Mouse (Mus musculus) v-Abl transformed pro-B cells (cell line): ENCODE data around the gene Odf3l2.

Experiments used
- in situ Hi-C, 2 experiments: fragments of 400-800 bp; cut with MboI; formaldehyde crosslinking; loops; one replicate each; pipeline ENCODE4 v1.15.1; 2025; ENCODE audit not compliant: unreplicated experiment in 2 of 2

Gene Odf3l2

DNA sequence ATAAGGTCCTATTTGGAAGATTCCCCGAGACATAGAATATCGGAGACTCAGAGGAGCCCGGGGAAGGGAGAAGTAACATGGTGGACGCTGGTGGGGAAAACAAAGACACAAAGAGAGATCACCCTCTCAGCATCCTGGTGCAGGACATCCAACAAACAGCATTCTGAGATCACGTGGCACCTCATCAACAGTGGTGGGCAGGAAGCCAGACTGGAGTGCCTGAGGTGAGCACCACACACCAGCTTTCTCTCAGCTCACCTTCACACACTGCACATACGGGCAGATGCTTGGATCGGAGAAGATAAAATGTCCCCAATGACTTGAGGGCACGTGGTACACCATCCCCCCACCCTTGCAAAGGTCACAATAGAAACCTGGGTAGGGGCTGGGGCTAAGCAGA is 9.3 kb downstream of the Odf3l2 start:
- in situ Hi-C loops, result loop anchor here in 1 of 2 experiments (25.0 kb wide), 1 partner anchor 874 kb away; the partner anchor contains the start of gene Ccdc105

DNA sequence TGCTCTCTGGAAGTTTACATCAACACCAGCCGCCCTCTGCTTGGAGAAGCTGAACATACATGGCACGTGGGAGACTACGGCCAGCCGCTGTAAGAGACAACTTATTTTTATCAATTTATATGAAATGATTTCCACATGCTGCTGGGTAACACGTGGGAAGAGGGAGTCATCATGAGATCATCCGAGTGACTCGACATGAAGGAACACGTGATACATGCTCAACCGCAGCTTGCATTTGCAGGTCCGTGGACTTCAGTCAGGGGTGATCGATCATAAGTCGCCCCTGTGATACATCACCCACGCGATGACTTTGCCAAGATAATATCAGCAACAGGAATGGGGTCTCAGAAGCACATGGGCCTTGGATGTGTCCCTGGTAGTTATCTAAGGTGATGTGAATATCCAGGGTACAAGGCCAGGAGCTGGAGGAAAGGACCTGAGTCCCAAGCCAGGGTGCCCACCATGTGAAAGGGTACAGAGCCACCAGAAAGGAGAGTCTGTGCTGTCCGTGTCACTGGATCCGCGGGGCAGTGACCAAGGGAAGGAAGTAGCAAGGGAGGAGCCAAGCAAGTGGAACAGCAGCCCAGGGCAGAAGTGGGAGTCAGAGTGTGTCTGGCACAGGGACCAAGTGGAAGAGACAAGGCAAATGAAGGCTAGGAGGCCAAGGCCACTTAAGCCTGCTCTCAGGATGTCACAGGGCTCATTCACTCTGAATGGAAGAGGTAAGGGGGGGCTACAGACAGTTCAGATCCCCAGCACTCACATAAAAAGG is 12.3 kb downstream of the Odf3l2 start:
- in situ Hi-C loops, result loop anchor here in 1 of 2 experiments (25.0 kb wide), 1 partner anchor 871 kb away; the partner anchor contains the start of gene Ccdc105

DNA sequence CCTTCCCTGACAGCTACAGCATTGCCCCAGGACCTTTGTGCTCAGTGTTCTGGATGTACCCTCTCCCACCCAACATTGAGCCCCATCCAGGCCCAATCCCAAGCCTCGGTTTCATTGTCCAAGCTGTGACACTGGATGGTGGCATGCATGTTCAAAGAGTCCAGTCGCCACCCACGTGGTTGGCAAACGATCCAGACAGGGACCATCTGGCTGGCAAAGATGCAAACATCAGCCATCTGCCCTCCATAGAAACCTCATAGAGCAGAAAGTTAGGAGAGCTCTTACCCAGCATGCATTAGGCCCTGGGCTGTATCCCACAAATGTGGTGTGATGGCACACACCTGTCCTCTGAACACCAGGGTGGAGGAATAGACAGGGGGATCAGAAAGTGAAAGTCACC is 14.1 kb downstream of the Odf3l2 start:
- in situ Hi-C loops, result loop anchor here in 1 of 2 experiments (25.0 kb wide), 1 partner anchor 869 kb away; the partner anchor contains the start of gene Ccdc105

DNA sequence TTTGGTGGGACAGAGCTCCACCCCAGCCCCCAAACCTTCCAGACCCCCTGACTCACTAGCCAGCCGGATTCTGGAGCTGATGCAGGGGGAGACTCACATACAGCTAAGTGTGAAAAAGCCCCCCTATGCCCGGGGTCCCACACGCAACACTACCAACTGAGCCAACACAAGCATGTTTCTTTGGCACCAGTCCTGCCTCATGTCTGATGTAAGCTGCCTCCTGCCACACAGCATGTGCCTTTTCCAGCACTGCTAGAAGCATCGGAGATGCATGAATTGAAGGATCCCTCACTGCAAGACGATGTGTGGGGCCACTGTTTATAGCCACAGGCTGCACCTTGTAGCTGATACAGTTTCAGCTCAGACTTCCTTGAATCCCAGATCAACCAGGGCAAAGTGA is 17.2 kb downstream of the Odf3l2 start:
- in situ Hi-C loops, result loop anchor here in 1 of 2 experiments (25.0 kb wide), 1 partner anchor 866 kb away; the partner anchor contains the start of gene Ccdc105

DNA sequence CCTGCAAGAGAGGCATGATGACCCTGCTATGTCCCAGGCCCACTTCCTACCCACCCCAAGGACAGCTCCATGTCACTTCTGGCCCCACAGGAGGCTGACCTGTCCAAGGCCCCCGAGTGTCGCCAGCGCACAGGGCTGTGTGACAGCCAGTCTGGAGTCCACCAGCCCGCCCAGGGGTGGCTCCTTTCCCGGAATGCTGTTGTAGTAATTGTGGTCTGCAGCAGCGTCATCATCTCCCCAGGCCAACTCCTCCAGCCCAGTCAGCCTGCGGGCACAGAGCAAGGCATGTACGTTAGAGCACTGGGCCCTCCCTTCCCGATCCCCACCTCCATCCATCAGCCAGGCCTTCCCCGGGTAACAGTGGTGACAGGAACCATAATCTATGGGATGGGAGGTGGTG is 19.4 kb downstream of the Odf3l2 start:
- in situ Hi-C loops, result loop anchor here in 1 of 2 experiments (25.0 kb wide), 1 partner anchor 864 kb away; the partner anchor contains the start of gene Ccdc105

DNA sequence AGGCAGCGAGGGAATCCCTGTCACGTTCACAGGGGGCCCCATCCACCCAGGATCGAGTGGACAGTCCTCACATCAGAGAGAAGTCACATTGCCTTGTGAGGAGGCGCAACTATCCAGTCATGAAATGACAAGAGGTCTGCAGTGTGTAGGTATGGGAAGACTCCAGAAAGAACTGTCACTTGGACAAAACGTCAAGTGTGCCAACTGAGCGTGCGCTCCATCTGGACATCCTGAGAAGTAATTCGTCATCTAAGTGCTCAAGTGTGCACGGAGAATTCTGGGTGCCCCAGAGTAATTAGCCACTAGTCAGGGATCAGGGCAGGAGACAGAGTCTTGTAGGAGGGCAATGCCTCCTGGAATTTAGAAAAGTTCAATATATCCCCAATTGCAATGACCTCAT is 20.1 kb downstream of the Odf3l2 start:
- in situ Hi-C loops, result loop anchor here in 1 of 2 experiments (25.0 kb wide), 1 partner anchor 863 kb away; the partner anchor contains the start of gene Ccdc105

DNA sequence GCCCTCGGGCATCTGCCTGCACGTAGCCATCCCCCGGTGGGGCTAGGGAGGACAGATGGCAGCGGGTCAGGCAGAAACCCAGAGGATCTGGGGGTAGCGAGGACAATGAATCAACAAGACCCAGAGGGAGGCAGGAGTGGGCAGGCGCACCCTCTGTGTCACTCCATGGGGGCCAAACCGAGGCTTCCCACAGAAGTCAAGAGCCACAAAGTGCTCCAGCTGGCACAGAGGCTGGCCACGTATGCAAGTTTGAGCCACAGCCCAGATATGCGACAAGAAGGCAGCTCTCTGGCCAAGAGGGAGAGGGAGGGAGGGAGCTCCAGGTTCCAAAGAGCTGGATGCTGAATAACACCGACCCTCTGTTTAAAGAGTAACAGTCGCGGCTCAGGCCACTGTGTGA is 21.6 kb downstream of the Odf3l2 start:
- in situ Hi-C loops, result no loop called here

DNA sequence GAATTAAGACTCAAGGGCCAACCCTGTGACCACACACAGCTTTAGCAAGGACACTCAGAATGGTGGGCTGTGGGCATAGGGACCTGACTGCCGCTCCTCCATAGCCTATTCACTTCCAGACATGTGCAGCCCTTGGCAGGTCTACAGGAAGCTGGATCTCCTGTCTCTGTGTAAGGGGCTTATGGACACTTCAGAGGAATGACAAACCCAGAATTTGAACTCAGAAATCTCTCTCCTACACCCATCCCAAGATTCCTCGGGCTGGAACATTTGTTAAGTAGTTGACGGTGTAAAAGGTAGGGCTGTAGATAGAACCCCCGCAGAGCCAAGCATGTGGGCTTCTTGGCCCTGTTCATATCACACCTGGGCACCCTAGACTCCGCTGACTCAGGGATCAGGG is 29.2 kb downstream of the Odf3l2 start:
- in situ Hi-C loops, result no loop called here

DNA sequence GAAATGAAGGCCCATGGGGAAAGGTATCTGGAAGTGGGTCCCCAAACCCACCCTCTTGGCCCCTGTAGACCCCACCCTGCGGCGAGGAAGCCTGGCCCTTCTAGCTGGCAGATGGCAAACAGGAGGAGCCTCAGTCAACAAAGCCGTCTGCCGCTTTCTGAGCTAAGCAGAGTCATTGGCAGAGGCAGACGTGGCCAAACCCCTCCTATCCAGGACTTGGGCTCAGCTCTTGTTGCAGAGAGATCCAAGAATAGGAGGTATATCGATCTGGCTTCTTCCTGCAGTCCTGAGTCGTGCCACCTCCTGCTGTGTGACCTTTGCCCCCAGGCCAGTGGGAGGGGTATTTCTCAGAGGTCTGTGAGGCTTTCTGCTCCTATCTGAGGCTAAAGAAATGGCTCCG is 29.7 kb downstream of the Odf3l2 start:
- in situ Hi-C loops, result no loop called here

DNA sequence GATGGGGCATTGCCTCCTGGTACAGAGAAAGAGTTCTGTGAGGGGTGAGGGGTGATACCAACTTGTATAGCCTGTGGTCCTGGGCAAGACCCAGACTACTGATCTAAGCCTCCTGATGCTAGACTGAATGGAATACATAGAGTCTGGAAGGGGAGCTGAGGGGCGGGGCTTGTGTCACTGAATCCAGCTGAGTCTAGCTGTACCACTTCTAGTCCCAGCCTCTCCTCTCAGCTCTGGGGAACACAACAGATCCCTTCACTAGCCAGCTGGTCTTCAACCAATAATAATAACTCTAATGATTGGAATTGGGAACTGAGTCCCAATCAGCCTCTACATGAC is 31.3 kb downstream of the Odf3l2 start:
- in situ Hi-C loops, result no loop called here

DNA sequence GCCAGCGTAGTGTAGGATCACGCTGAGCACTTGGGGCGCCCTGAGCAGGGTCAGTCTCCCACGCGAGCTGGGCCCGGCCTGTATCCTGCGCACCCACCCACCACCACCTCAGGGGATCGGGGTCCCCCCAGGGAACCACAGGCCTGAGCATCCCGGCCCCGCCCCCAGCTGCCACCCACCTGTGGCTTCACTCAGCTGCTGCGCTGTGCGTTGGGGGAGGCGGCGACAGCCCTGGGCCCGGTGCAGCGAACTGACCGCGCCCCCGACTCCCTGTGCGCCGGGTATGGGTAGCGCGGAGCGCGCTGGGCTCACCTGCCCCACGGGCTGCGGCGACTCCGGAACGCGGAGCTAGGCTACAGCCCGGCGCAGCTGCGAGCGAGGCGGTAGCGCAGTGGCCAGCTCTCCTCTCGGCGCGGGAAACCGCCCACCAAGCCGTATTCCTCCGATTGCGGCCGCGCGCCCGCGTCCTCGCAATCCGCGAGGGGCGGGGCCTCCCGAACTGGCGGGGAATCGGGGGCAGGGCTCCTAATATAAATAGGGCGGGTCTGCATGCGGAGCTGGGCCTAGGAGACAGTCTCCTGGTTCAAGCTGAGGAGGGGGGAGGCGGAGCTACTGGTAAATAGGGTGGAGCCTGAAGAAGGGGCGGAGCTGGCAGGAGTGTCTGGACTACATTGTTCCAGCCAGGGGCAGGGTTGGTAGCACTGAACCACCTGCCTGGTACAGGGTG is 31.8 kb downstream of the Odf3l2 start, which contains the start of gene C2cd4c:
Gene C2cd4c (minus strand): TSS at position 448 of the 727 bp plus-strand sequence.
- in situ Hi-C loops, result no loop called here

DNA sequence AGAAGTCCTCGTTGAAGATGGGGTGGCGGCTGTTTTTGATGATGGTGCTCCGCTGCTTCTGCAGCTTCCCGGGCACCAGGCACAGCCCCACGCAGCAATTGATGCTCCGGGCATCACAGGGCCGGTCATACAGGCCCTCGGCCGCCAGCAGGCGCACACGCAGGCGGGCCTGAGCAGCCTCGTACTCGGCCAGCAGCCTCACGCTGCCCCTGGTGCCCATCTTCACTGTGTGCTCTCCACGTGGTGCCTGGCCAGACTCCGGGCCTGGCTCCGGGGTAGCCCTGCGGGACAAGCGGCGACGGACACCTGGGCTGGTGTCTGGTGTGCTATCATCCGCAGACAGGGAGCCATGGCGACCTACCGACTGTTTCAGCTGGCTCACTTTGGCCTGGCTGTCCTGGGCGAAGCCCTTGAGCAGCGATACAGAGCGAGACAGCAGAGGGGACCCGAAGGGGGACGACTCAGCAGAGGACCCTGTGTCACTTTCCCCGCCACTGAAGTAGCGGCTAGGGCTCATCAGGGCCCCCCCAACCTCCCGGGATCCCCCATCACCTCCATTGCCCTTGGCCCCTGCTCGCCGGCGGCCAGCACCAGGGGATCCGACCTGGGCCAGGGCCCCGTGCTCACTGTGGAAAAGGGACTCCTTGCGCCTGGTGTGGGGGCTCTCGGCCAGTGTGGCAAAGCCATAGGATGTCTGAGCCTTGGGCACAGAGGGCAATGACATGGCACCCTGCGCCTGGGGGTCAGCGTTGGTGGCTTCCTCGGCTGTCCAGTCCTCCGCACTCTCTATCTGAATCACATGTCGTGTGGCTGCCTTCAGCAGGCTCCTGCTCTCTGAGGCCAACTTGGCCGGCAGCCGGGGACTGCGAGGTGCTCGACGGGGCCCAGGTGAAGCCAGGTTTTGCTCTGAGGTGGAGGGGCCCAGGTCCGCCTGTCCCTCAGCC is 33.1 kb downstream of the Odf3l2 start:
- in situ Hi-C loops, result no loop called here

DNA sequence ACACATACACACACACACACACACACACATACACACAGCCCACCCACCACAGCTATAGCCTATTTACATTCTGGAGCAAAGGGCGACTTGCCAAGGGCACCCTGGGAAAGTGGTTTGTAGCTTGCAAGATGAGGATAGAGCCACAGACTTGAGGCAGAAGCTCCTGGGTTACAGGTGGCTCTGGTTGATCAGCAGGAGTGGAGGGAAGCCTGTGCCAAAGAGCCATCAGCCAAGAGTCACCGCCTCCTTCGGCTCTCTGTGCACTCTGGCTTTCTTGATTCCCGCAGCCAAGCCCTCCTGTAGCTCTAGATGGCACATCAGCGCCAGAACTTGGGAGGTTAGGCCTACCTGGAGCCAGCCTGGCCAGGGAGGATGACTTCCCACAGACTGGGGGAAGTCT is 34.2 kb downstream of the Odf3l2 start:
- in situ Hi-C loops, result no loop called here

DNA sequence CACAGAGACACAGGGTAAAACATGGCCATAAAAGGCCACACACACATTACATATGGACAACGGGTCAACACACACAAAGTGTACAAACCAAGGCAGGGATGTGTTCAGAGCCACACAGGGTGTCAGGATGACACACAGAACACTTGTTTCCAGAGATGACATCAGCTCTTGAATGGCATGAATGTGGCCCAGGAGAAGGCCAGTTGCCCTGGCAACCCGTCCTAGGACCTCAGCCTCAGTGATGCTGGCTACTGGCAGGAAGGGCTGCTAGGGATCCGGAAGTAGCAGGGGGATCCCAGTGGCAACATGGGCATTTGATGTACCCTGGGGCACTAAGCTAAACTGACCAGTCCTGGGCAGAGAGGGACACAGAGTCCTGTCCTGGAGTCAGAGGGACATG is 36.3 kb downstream of the Odf3l2 start:
- in situ Hi-C loops, result no loop called here

DNA sequence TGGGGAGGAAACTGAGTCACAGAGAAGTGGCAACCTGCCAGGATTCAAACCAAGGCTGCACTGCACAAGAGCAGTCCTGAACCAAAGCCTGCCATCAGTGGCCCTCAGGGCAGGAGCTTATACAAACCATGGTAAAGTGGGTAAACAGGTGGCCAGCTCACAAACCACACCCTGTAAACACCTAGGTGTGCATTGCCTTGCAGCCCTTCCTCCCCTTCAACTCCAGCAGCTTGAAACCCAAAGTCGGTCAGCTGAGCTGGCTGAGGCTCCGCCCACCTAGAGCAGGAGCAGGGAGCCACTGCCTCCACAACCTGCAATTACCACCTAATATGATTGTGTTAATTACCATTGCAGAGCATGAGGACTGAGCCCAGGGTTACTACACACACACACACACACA is 37.6 kb downstream of the Odf3l2 start:
- in situ Hi-C loops, result no loop called here

DNA sequence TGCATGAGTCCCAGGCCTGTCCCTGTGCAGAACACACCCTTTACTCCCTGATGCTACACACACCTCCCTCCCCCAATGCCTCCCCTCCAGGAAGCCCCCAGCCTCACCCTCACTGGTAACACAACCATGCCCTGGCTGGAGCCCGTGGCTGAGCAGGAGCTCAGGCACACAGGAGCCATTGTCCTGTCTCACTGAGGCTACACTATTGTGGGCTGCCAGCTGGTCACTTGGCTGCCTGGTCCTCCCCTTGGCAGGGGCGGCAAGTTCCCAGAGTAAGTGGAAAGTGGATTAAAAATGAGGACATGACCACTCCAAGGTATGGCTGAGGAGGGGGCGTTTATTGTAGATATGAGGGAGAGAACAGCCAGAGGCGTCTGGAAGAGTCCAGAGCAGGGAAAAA is 39.0 kb downstream of the Odf3l2 start:
- in situ Hi-C loops, result no loop called here

DNA sequence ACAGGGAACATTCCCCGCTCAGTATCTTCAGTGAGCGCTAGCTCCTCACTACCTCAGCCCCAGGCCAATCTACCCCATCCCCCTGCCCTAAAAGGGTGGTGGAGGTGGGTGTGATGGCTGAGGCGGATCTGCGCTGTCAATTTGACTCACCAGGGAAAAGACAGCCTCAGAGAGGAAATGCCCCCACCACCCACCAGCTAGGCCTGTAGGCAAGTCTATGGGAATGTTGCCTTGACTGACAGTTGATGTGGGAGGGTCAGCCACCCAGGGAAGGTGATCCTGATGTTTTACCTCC is 47.7 kb downstream of the Odf3l2 start:
- in situ Hi-C loops, result no loop called here

DNA sequence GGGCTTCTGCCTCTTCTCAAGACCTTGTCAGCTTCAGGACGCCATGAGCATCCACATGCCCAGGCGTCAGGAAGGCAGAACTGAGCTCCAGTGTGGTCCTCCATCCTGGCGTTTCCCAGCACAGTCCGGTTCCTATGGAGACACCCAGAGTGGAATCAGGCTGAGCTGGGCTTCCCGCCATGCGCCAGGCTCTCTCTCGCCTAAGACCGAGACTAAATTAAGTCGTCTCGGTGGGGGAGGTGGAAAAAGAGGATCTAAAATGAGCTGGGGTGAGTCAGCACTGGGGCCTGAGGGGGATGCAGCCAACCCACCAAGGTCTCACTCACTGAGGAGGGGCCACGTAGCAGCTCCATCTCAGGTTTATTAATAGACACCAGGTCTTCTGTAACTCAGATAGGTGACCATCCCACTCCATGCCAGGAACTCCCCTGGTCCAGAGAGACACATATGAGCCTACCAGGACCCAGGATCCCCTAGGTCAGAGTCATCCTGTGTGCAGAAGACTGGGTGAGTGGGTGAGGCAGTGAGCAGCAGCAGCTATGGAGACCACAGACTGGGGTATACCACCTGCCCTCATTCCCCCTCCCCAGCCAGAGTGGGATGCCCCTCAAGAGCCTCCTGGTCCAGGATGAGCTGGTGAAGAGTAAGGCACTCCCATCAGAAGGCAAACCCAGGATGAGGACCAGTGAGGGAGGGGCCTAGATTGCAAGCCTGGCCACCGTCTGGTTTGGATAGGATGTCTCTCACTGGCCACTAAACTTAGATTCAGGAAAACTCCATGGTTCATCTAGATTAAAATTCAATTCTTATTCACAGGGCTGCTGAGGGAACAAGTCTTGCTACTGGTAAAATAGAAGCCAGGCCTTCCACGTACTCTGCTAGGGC is 48.2 kb downstream of the Odf3l2 start:
- in situ Hi-C loops, result no loop called here

DNA sequence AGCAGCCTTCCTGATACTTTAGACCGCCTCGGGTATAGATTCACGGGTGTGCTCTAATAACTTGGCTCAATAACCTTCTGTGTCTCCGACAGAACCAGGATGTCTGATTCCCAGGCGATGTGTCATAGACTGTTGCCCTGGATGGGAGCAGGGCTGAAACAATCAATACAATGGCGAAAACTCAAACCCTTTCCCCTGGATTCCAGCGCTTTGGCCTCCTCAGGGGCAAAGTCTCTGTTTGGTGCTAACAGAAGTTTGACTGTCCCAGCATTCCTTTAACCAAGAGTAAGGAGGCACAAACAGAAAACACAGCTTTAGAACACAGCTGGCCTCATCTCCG is 50.0 kb downstream of the Odf3l2 start:
- in situ Hi-C loops, result no loop called here
